ENCODE assay signal across 19 mouse cellular contexts in genomic region chr3:129568506-129568905, GRCm38 (mm10). TPM values are rescaled to one million over a fixed set of nuclear protein-coding genes. Genes with fewer than 3 reads are reported as not detected.
DNase-seq lines count a peak whose midpoint lies in the region; ATAC-seq and TF ChIP-seq lines count a peak whose summit lies in the region.
"Had no signal": no experiment of that assay in that cellular context is flagged by ENCODE, and none has a peak within 500 bp of the region (broad histone marks: within the 10 kb centered on the region; RNA-seq: fewer than 3 reads in every experiment).

No protein-coding gene starts in this region.

- ATAC-seq in forebrain, embryonic 12.5 days (ENCODE audit: low FRiP score), result no peak
- ATAC-seq in forebrain, embryonic 15.5 days (replicated peaks), result no peak
- no peak for ATAC-seq in hindbrain, embryonic 12.5 days (ENCODE audit: low FRiP score)
- ATAC-seq in hindbrain, embryonic 11.5 days (ENCODE audit: low FRiP score), result no peak
- no peak for ATAC-seq in limb, embryonic 15.5 days (ENCODE audit: insufficient number of reproducible peaks, low FRiP score, low TSS enrichment, low read depth)
- ATAC-seq: forebrain, embryonic 14.5 days; liver, embryonic 12.5 days had no signal

- H3K9me3 ChIP-seq in forebrain, embryonic 12.5 days, result no peaks in the 10 kb centered on the region
- H3K9me3 ChIP-seq in forebrain, embryonic 15.5 days, result no peaks in the 10 kb centered on the region
- H3K9me3 ChIP-seq in hindbrain, embryonic 12.5 days (replicated peaks), result no peaks in the 10 kb centered on the region
- H3K9me3 ChIP-seq in hindbrain, embryonic 11.5 days (ENCODE audit: control insufficient read depth, low read length), result no peaks in the 10 kb centered on the region
- H3K9me3 ChIP-seq in limb, embryonic 15.5 days, result no peaks in the 10 kb centered on the region
- H3K9me3 ChIP-seq: kidney, embryonic 15.5 days; liver, embryonic 12.5 days; midbrain, embryonic 10.5 days had no signal

- no peak for DNase-seq in hindbrain, embryonic 11.5 days (ENCODE audit: low spot score)
- peak; percentile 24 for DNase-seq in brain, embryonic 14.5 days (ENCODE audit: low read depth)
- no peak for DNase-seq in gastrocnemius, postnatal 14 days
- no peak for DNase-seq in thymus, postnatal 36 days
- DNase-seq: adrenal gland, postnatal 10 days; cerebellum, adult 9-10 months; gastrocnemius, adult 2 months; heart, postnatal 36 days; lung, postnatal 10 days; thymus, postnatal 14 days had no signal

- TF ChIP-seq POLR2A in brain, embryonic 14.5 days (IDR thresholded peaks at IDR 0.05; ENCODE audit: borderline replicate concordance, extremely low read depth, insufficient read depth, insufficient read length, poor library complexity, severe bottlenecking), result no peak

- H3K27ac ChIP-seq in forebrain, embryonic 12.5 days, result peak overlapping the region; percentile 51; the same call in 1 of the 2 replicates
- no peak overlapping the region for H3K27ac ChIP-seq in forebrain, embryonic 15.5 days (replicated peaks)
- H3K27ac ChIP-seq in hindbrain, embryonic 12.5 days, result peak overlapping the region; percentile 44
- no peak overlapping the region for H3K27ac ChIP-seq in hindbrain, embryonic 11.5 days (ENCODE audit: low read depth, low read length)
- H3K27ac ChIP-seq in limb, embryonic 15.5 days, result peak overlapping the region; percentile 19; the same call in 1 of the 2 replicates
- H3K27ac ChIP-seq: gastrocnemius, adult 2 months; kidney, embryonic 15.5 days; liver, embryonic 12.5 days; midbrain, embryonic 10.5 days had no signal

- H3K27me3 ChIP-seq in forebrain, embryonic 12.5 days, result no peaks in the 10 kb centered on the region
- no peaks in the 10 kb centered on the region for H3K27me3 ChIP-seq in forebrain, embryonic 15.5 days
- no peaks in the 10 kb centered on the region for H3K27me3 ChIP-seq in hindbrain, embryonic 12.5 days
- H3K27me3 ChIP-seq in hindbrain, embryonic 11.5 days (ENCODE audit: control insufficient read depth, insufficient read depth, low read length), result no peaks in the 10 kb centered on the region
- H3K27me3 ChIP-seq in limb, embryonic 15.5 days, result no peaks in the 10 kb centered on the region
- H3K27me3 ChIP-seq: CH12.LX; kidney, embryonic 15.5 days; liver, embryonic 12.5 days had no signal

- no peak for TF ChIP-seq CTCF in brain, embryonic 14.5 days (IDR thresholded peaks at IDR 0.05; ENCODE audit: borderline replicate concordance, extremely low read depth, insufficient read depth, insufficient read length)

- H3K36me3 ChIP-seq in forebrain, embryonic 12.5 days (replicated peaks), result peaks cover 5% of the 10 kb centered on the region
- 0 out of 2 replicates have a peak, but pooled peaks cover 3% of the 10 kb centered on the region for H3K36me3 ChIP-seq in forebrain, embryonic 15.5 days
- peaks cover 3% of the 10 kb centered on the region; the same call in 1 of the 2 replicates for H3K36me3 ChIP-seq in hindbrain, embryonic 12.5 days
- H3K36me3 ChIP-seq in hindbrain, embryonic 11.5 days (ENCODE audit: control insufficient read depth, insufficient read depth, low read length), result no peaks in the 10 kb centered on the region
- 0 out of 2 replicates have a peak, but pooled peaks cover 2% of the 10 kb centered on the region for H3K36me3 ChIP-seq in limb, embryonic 15.5 days

- H3K4me1 ChIP-seq in forebrain, embryonic 12.5 days, result peaks cover 15% of the 10 kb centered on the region
- H3K4me1 ChIP-seq in forebrain, embryonic 15.5 days, result no peaks in the 10 kb centered on the region
- no peaks in the 10 kb centered on the region for H3K4me1 ChIP-seq in hindbrain, embryonic 12.5 days
- H3K4me1 ChIP-seq in hindbrain, embryonic 11.5 days (replicated peaks; ENCODE audit: control insufficient read depth, insufficient read depth, low read length), result no peaks in the 10 kb centered on the region
- peaks cover 6% of the 10 kb centered on the region; the same call in 1 of the 2 replicates for H3K4me1 ChIP-seq in limb, embryonic 15.5 days

- H3K4me2 ChIP-seq in forebrain, embryonic 12.5 days, result no peak overlapping the region
- no peak overlapping the region for H3K4me2 ChIP-seq in forebrain, embryonic 15.5 days (replicated peaks)
- no peak overlapping the region for H3K4me2 ChIP-seq in hindbrain, embryonic 12.5 days (replicated peaks)
- no peak overlapping the region for H3K4me2 ChIP-seq in hindbrain, embryonic 11.5 days (replicated peaks; ENCODE audit: low read depth, low read length)
- no peak overlapping the region for H3K4me2 ChIP-seq in limb, embryonic 15.5 days
- H3K4me2 ChIP-seq: kidney, embryonic 15.5 days; liver, embryonic 12.5 days had no signal

- 56% methylated on average over 7 of the region's 7 CpGs for WGBS in forebrain, embryonic 12.5 days
- 59% methylated on average over 7 of the region's 7 CpGs for WGBS in forebrain, embryonic 15.5 days
- 65% methylated on average over 7 of the region's 7 CpGs for WGBS in hindbrain, embryonic 12.5 days
- WGBS in hindbrain, embryonic 11.5 days, result 66% methylated on average over 7 of the region's 7 CpGs
- 36% methylated on average over 7 of the region's 7 CpGs for WGBS in limb, embryonic 15.5 days

- intact Hi-C loops in gastrocnemius, postnatal 14 days (cut with DNase I; ENCODE audit: low total_unique reads), result no loop called here

- H3K9ac ChIP-seq in forebrain, embryonic 12.5 days, result no peak overlapping the region
- no peak overlapping the region for H3K9ac ChIP-seq in forebrain, embryonic 15.5 days (replicated peaks)
- no peak overlapping the region for H3K9ac ChIP-seq in hindbrain, embryonic 12.5 days
- no peak overlapping the region for H3K9ac ChIP-seq in hindbrain, embryonic 11.5 days (ENCODE audit: low read depth, low read length)
- H3K9ac ChIP-seq in limb, embryonic 15.5 days, result no peak overlapping the region
- H3K9ac ChIP-seq: kidney, embryonic 15.5 days; liver, embryonic 12.5 days had no signal

- H3K4me3 ChIP-seq in forebrain, embryonic 12.5 days (replicated peaks), result no peak overlapping the region
- H3K4me3 ChIP-seq in forebrain, embryonic 15.5 days, result no peak overlapping the region
- H3K4me3 ChIP-seq in hindbrain, embryonic 12.5 days, result no peak overlapping the region
- no peak overlapping the region for H3K4me3 ChIP-seq in hindbrain, embryonic 11.5 days (ENCODE audit: low read depth, low read length)
- no peak overlapping the region for H3K4me3 ChIP-seq in limb, embryonic 15.5 days
- H3K4me3 ChIP-seq: gastrocnemius, adult 2 months; kidney, embryonic 15.5 days; liver, embryonic 12.5 days; midbrain, embryonic 10.5 days had no signal

RNA-seq across cellular contexts. Expression of gene Elovl6, which starts 36.4 kb away (rescaled TPM):
- 34.6 and 37.4 TPM in 2 replicates for polyA plus RNA-seq in forebrain, embryonic 12.5 days (2016; fragmentation: Nextera tagmentation; extraction: Ambion mirVana)
- polyA plus RNA-seq in forebrain, embryonic 15.5 days (2015; fragmentation: Nextera tagmentation; extraction: Ambion mirVana), result 34.6 and 39.9 TPM in 2 replicates
- 33.1 and 39.2 TPM in 2 replicates for polyA plus RNA-seq in hindbrain, embryonic 12.5 days (2016; fragmentation: Nextera tagmentation; extraction: Ambion mirVana)
- 46.5 and 46.8 TPM in 2 replicates for polyA plus RNA-seq in hindbrain, embryonic 11.5 days (2014; fragmentation: Nextera tagmentation; extraction: Ambion mirVana)
- 30.9 and 32.2 TPM in 2 replicates for polyA plus RNA-seq in brain, embryonic 14.5 days (2012; rRNA removed)
- 23.3 and 32.0 TPM in 2 replicates for polyA plus RNA-seq in limb, embryonic 15.5 days (2015; fragmentation: Nextera tagmentation; extraction: Ambion mirVana)
- 1 to 10 TPM; 1.4 to 4.5 TPM for total RNA-seq in gastrocnemius, postnatal 14 days (2021)

Comparison
In these comparisons a context has a peak if more than half of its experiments do, and no peak if none do; other contexts are left out.
1. H3K27ac ChIP-seq: peak in forebrain, embryonic 12.5 days (single experiment), hindbrain, embryonic 12.5 days (single experiment) and limb, embryonic 15.5 days (single experiment); none in forebrain, embryonic 15.5 days (single experiment) and hindbrain, embryonic 11.5 days (single experiment).